Mouse (Mus musculus) cerebellum, adult 11 months (tissue): ENCODE measurements at regions not wholly inside any gene's neighbourhood (a gene's known extent, or its start where the extent isn't known, plus 50 kb on each side); places are given as distances from the start of the nearest gene placed in this dataset.

Source experiments
- DNase-seq: peaks from one replicate; pipeline ENCODE4 v3.0.0; 2022

- no peak for DNase-seq
These were observed 1012.6 kb downstream of the Cdh8 start for GRCm38 (mm10) chr8:98403645-98404032.

- peak; percentile 3 for DNase-seq
These were observed 1013.2 kb downstream of the Cdh8 start for GRCm38 (mm10) chr8:98402852-98403644.

- no peak for DNase-seq
These were observed 1034.5 kb downstream of the Cdh8 start for GRCm38 (mm10) chr8:98381815-98382214.

GRCm38 (mm10) chr8:98380387-98380786, 1035.9 kb downstream of the Cdh8 start:
- no peak for DNase-seq

- no peak for DNase-seq
These were observed 1038.5 kb downstream of the Cdh8 start for GRCm38 (mm10) chr8:98377743-98378142.

GRCm38 (mm10) chr8:98372711-98373420, 1043.4 kb downstream of the Cdh8 start:
- no peak for DNase-seq

- no peak for DNase-seq
These were observed 1050.7 kb downstream of the Cdh8 start for GRCm38 (mm10) chr8:98365378-98366095.

GRCm38 (mm10) chr8:98337279-98337678, 1079.0 kb downstream of the Cdh8 start:
- DNase-seq: no peak

GRCm38 (mm10) chr8:98309405-98309990, 1106.8 kb downstream of the Cdh8 start:
- no peak for DNase-seq

- DNase-seq: no peak
These were observed 1121.3 kb downstream of the Cdh8 start for GRCm38 (mm10) chr8:98294975-98295374.

GRCm38 (mm10) chr8:98260281-98260680, 1156.0 kb downstream of the Cdh8 start:
- DNase-seq: no peak

GRCm38 (mm10) chr8:98243328-98243926, 1172.8 kb downstream of the Cdh8 start:
- DNase-seq: no peak

- no peak for DNase-seq
These were observed 1202.3 kb downstream of the Cdh8 start for GRCm38 (mm10) chr8:98214019-98214418.
